Mouse (Mus musculus) heart, postnatal 0 days (tissue): Measurements from ENCODE around the gene Itm2c.
A peak's percentile ranks its signal among the peaks of the same experiment; 100 is the strongest.

ENCODE experiments used
- CTCF ChIP-seq: IDR thresholded peaks from 2 replicates; pipeline ENCODE4 v1.5.1; 2016; ENCODE audit warnings: antibody characterized with exemption, control low read depth, low read depth
- EP300 ChIP-seq: IDR thresholded peaks from 2 replicates; pipeline ENCODE4 v1.6.1; 2016; ENCODE audit warnings: antibody characterized with exemption, low read depth

GRCm38 (mm10) chr1:85852996-85853689, 40.9 kb upstream of the Itm2c start:
- TF ChIP-seq CTCF, result peak; percentile 100
- no peak for TF ChIP-seq EP300
